Mouse (Mus musculus) liver (tissue): ENCODE measurements at regions not wholly inside any gene's neighbourhood (a gene's known extent, or its start where the extent isn't known, plus 50 kb on each side); places are given as distances from the start of the nearest gene placed in this dataset.
"Not testable (repeated sequence)": the region's sequence is repeated elsewhere in the genome, so short reads cannot be mapped to it uniquely, and the experiment has no call there.

ENCODE experiments used
- DNase-seq: peaks from one replicate; pipeline ENCODE4 v3.0.0-alpha.2; 2020; ENCODE audit warnings: mixed read lengths

DNA sequence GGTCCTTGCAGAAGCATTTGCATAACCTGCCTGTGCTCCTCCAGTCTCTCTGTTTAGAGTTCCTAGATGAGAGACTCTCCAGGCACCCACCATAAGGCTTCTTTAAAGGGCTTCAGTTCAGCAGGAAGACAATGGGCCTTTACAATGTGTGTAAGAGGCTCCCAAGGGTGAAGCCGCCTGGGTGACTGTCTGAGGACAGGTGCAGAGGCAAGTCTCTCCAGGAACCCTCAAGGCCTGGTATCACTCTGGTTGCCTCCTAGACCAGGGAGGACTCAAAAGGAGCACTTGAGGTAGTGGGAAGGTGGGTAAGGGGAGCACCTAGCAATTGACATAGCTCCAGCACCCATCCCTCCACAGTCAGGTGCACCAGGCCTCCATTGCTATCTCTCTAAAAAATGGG, 55.8 kb upstream of the Irx2 start:
- DNase-seq, result no peak

DNA sequence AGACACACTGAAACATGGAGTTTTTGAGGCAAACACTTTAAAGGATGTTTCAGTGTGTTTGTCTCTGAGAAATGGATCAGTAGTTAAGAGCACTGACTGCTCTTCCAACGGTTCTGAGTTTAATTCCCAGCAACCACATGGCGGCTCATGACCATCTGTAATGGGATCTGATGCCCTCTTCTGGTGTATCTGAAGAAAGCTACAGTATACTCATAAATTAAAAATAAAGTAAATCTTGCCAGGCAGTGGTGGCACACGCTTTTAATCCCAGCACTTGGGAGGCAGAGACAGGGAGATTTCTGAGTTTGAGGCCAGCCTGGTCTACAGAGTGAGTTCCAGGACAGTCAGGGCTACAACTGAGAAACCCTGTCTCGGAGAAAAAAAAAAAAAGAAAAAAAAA, 54.5 kb upstream of the Irx2 start:
- not testable (repeated sequence) for DNase-seq

DNA sequence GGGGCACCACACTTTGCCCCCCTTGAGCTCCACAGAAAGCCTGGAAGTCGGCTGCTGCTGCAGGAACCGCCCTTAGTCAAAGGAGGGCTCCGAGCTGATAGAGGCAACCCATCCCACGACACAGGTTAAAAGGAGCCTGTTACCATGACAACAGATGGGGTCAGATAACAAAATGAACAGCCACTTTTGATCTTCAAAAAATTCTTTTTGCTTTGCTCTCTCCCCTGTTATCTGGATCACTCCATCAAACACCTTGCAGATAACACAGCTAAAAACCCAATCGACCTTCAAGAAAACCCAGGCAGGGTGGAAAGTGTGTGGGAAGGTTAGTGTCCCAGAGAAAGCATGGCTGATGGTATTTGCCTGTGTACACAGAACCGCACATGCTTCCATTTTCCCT, 52.1 kb upstream of the Irx2 start:
- DNase-seq, result no peak

DNA sequence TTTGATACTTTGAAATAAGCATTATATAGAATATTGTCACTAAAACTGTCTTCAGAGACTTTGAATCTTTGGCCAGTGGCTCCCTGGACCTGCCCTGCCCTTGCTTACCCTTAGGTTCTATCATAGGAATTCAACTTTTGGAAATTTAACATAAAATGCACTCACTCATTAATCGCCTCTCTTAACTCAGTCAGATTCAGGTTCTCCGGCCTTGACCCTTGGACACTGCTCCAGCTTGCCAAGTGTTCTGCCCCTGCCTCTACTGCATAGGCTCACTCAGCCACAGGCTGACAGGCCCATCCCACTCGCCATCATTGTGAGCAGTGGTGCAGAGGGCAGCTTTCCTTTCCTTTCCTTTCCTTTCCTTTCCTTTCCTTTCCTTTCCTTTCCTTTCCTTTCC, 50.2 kb upstream of the Irx2 start:
- no peak for DNase-seq
